Mouse (Mus musculus) bone marrow, adult 2 months (tissue): ENCODE measurements around the gene Mecom.

Experiments
- CTCF ChIP-seq: fragments of 200-500 bp; IDR thresholded peaks from 2 replicates; pipeline ENCODE4 v1.5.1; 2011; ENCODE audit warnings: low read length, control low read depth; ENCODE audit not compliant: control insufficient read depth, insufficient read depth
- POLR2A ChIP-seq: fragments of 200-500 bp; IDR thresholded peaks from 2 replicates; pipeline ENCODE4 v1.6.1; 2011; ENCODE audit warnings: low read depth, mild to moderate bottlenecking, control low read depth, low read length, borderline replicate concordance; ENCODE audit not compliant: control insufficient read depth

DNA sequence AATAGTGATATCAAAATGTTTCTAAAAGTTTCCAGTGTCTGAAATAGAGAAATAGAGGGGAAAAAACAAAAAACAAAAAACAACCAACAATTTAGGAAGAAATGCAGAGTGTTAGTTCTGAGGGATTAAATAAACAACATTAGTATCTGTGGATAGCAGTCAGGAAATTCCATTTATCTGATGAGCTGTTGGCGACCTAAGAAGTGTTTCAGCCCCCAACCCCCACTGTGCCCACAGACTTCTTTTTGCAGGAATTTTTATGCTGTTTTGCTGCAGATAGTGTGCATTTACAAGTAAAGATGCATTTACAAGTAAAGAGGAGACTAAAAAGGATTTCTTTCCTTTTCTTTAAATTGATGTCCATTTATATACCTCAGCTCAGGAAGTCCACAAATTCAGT lies 441.9 kb downstream of the Mecom start:
- TF ChIP-seq POLR2A (no peak), CTCF (no peak)
